Mouse (Mus musculus) liver, adult 2 months (tissue): ENCODE measurements around the gene Usf2. TPM values are rescaled to one million over a fixed set of nuclear protein-coding genes. Genes with fewer than 3 reads are reported as not detected.
A peak's percentile ranks its signal among the peaks of the same experiment; 100 is the strongest.

Experiments used
- DNase-seq: peaks from one replicate; pipeline ENCODE4 v3.0.0-alpha.2; 2011; ENCODE audit warnings: low read depth, low spot score; ENCODE audit errors: extremely low read depth
- H3K27ac ChIP-seq: fragments of 200-500 bp; replicated peaks from 2 replicates; pipeline ENCODE4 v1.5.1; 2012; ENCODE audit warnings: low read depth, mild to moderate bottlenecking, control low read depth, inconsistent platforms, low read length; ENCODE audit not compliant: insufficient read depth
- H3K27me3 ChIP-seq: fragments of 200-500 bp; 2 replicates; pipeline ENCODE4 v1.6.1; 2012; ENCODE audit warnings: mild to moderate bottlenecking, moderate library complexity, low read length, inconsistent platforms; ENCODE audit not compliant: control insufficient read depth, insufficient read depth
- H3K36me3 ChIP-seq: fragments of 200-500 bp; 2 replicates; pipeline ENCODE4 v1.6.1; 2012; ENCODE audit warnings: low read length, inconsistent platforms; ENCODE audit not compliant: control insufficient read depth, insufficient read depth
- H3K4me1 ChIP-seq: fragments of 200-500 bp; 2 replicates; pipeline ENCODE4 v1.6.1; 2011; ENCODE audit warnings: low read length; ENCODE audit not compliant: control insufficient read depth, insufficient read depth
- H3K4me3 ChIP-seq: fragments of 200-500 bp; 2 replicates; pipeline ENCODE4 v1.5.1; 2011; ENCODE audit warnings: low read depth, mild to moderate bottlenecking, control low read depth, low read length, moderate library complexity; ENCODE audit not compliant: insufficient read depth
- H3K79me2 ChIP-seq: fragments of 200-500 bp; 2 replicates; pipeline ENCODE4 v1.6.1; 2012; ENCODE audit warnings: inconsistent platforms, mild to moderate bottlenecking, low read length, moderate library complexity; ENCODE audit not compliant: control insufficient read depth, insufficient read depth
- H3K9ac ChIP-seq: fragments of 200-500 bp; 2 replicates; pipeline ENCODE4 v1.6.1; 2012; ENCODE audit warnings: low read depth, mild to moderate bottlenecking, control low read depth, inconsistent platforms, low read length
- CTCF ChIP-seq: fragments of 200-500 bp; IDR thresholded peaks from 2 replicates; pipeline ENCODE4 v1.5.1; 2011; ENCODE audit warnings: low read depth, low read length, control low read depth
- POLR2A ChIP-seq: fragments of 200-500 bp; IDR thresholded peaks from 2 replicates; pipeline ENCODE4 v1.6.1; 2011; ENCODE audit warnings: low read length, control low read depth; ENCODE audit not compliant: insufficient read depth; ENCODE audit errors: extremely low read depth
- WGBS: fragments of 180-500 bp; shearing (Covaris S2); methylation state at CpG from one replicate; pipeline ENCODE4 v1.1.7; 2018; 5-methylcytosine and 5-hydroxymethylcytosine counted together
- polyA plus RNA-seq: library from polyadenylated mRNA; depleted of rRNA; stranded (reverse); fragments of >200 nt; gene quantifications from 2 replicates; pipeline ENCODE4 v1.2.3, GENCODE M21; 2012
- total RNA-seq: library from RNA; depleted of rRNA; stranded (reverse); fragments of >200 nt; gene quantifications from 2 replicates; pipeline ENCODE4 v1.2.3, GENCODE M21; 2014

The Usf2 gene
- total and polyA plus RNA-seq, 2 experiments, result 40.5 to 161 TPM

- TF ChIP-seq POLR2A (no peak), CTCF (0 out of 2 replicates have a peak, but pooled peaks have one; percentile 3)
- Histone ChIP-seq H3K27ac (peak overlapping the region; percentile 85), H3K4me3 (no peak overlapping the region), H3K36me3 (no peaks in the 10 kb centered on the region), H3K79me2 (no peaks in the 10 kb centered on the region), H3K27me3 (no peaks in the 10 kb centered on the region), H3K9ac (no peak overlapping the region), H3K4me1 (peaks cover 25% of the 10 kb centered on the region)
- 32% methylated on average over 4 of the region's 4 CpGs for WGBS
- peak; percentile 72 for DNase-seq
Measured at GRCm38 (mm10) chr7:30988519-30989162, 32.0 kb upstream of the Usf2 start.

DNA sequence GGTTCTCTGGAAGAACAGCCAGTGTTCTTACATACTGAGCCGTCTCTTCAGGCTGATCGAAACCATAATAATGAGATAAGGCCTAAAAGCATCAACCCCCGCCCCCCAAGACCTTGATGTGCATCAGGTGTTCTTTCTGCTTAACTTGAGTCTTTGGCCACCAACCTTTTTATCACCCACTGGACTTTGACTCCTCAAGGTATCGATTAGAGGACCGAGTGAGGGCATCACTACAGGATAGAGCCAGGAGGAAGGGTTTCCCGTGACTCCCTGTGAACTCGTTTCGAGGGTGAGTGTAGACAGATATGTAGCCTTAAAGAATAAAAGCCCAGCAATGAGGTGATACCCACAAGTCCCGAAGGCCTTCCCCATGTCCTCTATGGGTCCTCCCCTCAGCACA is 28.8 kb upstream of the Usf2 start:
- Histone ChIP-seq H3K4me3 (no peak overlapping the region), H3K4me1 (peaks cover 25% of the 10 kb centered on the region), H3K79me2 (no peaks in the 10 kb centered on the region), H3K9ac (peak overlapping the region; percentile 48; the same call in 1 of the 2 replicates), H3K27ac (peak overlapping the region; percentile 75), H3K36me3 (no peaks in the 10 kb centered on the region), H3K27me3 (no peaks in the 10 kb centered on the region)
- DNase-seq, result peak; percentile 85
- no peak for TF ChIP-seq CTCF
- TF ChIP-seq POLR2A, result no peak
- WGBS, result 35% methylated on average over 9 of the region's 9 CpGs

DNA sequence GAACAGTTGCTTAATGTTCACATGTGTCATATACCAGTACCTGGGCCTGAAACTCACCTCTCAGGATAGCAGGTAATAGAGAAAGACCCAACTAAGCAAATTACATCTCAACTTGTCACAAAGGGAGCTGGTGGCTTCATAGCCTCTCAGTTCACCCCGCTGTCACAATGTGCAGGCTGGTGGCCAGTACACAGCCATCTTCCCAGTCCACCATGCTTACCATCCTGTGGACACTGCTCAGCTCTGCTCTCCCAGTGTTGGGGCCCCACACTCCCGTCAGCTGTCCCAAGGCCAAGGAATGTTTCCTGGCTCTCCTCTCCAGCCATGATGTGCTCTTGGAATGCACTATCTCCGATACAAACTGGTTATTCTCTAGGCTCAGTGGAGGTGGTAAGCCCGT is 25.1 kb upstream of the Usf2 start:
- Histone ChIP-seq H3K36me3 (no peaks in the 10 kb centered on the region), H3K27me3 (no peaks in the 10 kb centered on the region), H3K9ac (no peak overlapping the region), H3K4me1 (peaks cover 11% of the 10 kb centered on the region), H3K79me2 (no peaks in the 10 kb centered on the region), H3K4me3 (no peak overlapping the region), H3K27ac (no peak overlapping the region)
- 91% methylated on average over 4 of the region's 4 CpGs for WGBS
- no peak for DNase-seq
- no peak for TF ChIP-seq POLR2A
- TF ChIP-seq CTCF, result no peak

GRCm38 (mm10) chr7:30973501-30974289 is 17.1 kb upstream of the Usf2 start, which contains the start of gene Fam187b:
TSS of gene Fam187b (plus strand) at chr7:30973790.
- Histone ChIP-seq H3K4me3 (peak within 1 kb of the TSS; percentile 82), H3K27ac (peak within 1 kb of the TSS; percentile 96), H3K36me3 (peaks cover 6% of the 10 kb centered on the region; the same call in 1 of the 2 replicates), H3K4me1 (peaks cover 27% of the 10 kb centered on the region), H3K27me3 (no peaks in the 10 kb centered on the region), H3K9ac (peak within 1 kb of the TSS; percentile 98), H3K79me2 (peaks cover 20% of the 10 kb centered on the region)
- DNase-seq, result peak; percentile 92
- WGBS, result under 1% methylated on average over 37 of the region's 37 CpGs
- TF ChIP-seq POLR2A, result no peak
- TF ChIP-seq CTCF, result peak; percentile 96

DNA sequence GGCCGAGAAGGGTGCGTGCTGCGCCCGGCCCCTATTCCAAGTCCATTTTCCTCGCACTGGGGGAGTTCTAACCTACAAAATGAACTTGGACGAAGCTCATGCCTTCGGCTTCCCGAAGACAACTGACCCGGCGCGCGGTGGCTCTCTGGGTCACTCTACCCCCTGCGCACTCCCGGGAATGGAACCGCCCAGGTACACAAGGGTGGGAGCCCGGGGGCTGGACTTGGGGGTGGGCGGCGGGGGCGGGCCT is 16.6 kb upstream of the Usf2 start, which contains the start of gene Lsr:
Gene Lsr (minus strand): TSS at position 214 of the 250 bp plus-strand sequence.
- Histone ChIP-seq H3K36me3 (peaks cover 8% of the 10 kb centered on the region; the same call in 1 of the 2 replicates), H3K9ac (peak within 1 kb of the TSS; percentile 98), H3K27ac (peak within 1 kb of the TSS; percentile 96), H3K4me3 (peak within 1 kb of the TSS; percentile 82), H3K4me1 (peaks cover 29% of the 10 kb centered on the region), H3K27me3 (no peaks in the 10 kb centered on the region), H3K79me2 (peaks cover 20% of the 10 kb centered on the region)
- no peak for DNase-seq
- TF ChIP-seq CTCF, result no peak
- peak; percentile 78 for TF ChIP-seq POLR2A
- under 1% methylated on average over 19 of the region's 19 CpGs for WGBS
